Mouse (Mus musculus) megakaryocyte-erythroid progenitor cell, adult 5-6 weeks (primary cell): ENCODE results near the gene Vkorc1l1. TPM values are rescaled to one million over a fixed set of nuclear protein-coding genes. Genes with fewer than 3 reads are reported as not detected.

Source experiments
- ATAC-seq: replicated peaks from 2 replicates; pipeline ENCODE4 v1.8.0; 2016; ENCODE audit warnings: mild to moderate bottlenecking, inconsistent platforms; ENCODE audit not compliant: severe bottlenecking, poor library complexity, low FRiP score, low TSS enrichment
- total RNA-seq, 2 experiments: library from RNA; stranded (forward) in 1 of 2; stranded (reverse) in 1 of 2; fragments of 200-1000, 215-1000 nt in 1 of 2; fragments of >200 nt in 1 of 2; fragmentation: Nextera tagmentation in 1 of 2; gene quantifications; 2 replicates each; pipeline ENCODE4 v1.2.3; 2014 to 2017

The Vkorc1l1 gene
- total RNA-seq, 2 experiments from 2014 or later, result 60.1 to 81.5 TPM

- no peak for ATAC-seq
Observed at GRCm38 (mm10) chr5:129994989-129995388, 53.2 kb downstream of the Vkorc1l1 start.

- ATAC-seq, result no peak
Observed at GRCm38 (mm10) chr5:129997700-129998099, 55.9 kb downstream of the Vkorc1l1 start.

- ATAC-seq, result peak; percentile 45
Observed at GRCm38 (mm10) chr5:129999097-129999496, 57.3 kb downstream of the Vkorc1l1 start.

- ATAC-seq, result no peak
Observed at GRCm38 (mm10) chr5:130000735-130001134, 59.0 kb downstream of the Vkorc1l1 start.

- ATAC-seq, result no peak
Observed at GRCm38 (mm10) chr5:130001356-130001987, 59.7 kb downstream of the Vkorc1l1 start.

- peak; percentile 80 for ATAC-seq
Observed at GRCm38 (mm10) chr5:130002301-130003146, 60.8 kb downstream of the Vkorc1l1 start, which contains the start of gene Gusb. Gene Gusb, minus strand, starts transcription at chr5:130003049.

- no peak for ATAC-seq
Observed at GRCm38 (mm10) chr5:130003229-130003628, 61.5 kb downstream of the Vkorc1l1 start.

GRCm38 (mm10) chr5:130007344-130007743, 65.6 kb downstream of the Vkorc1l1 start:
- no peak for ATAC-seq

- no peak for ATAC-seq
Observed at GRCm38 (mm10) chr5:130008034-130008590, 66.3 kb downstream of the Vkorc1l1 start.

- no peak for ATAC-seq
Observed at GRCm38 (mm10) chr5:130009784-130010183, 68.0 kb downstream of the Vkorc1l1 start.

GRCm38 (mm10) chr5:130010961-130011360, 69.2 kb downstream of the Vkorc1l1 start:
- ATAC-seq, result no peak

GRCm38 (mm10) chr5:130015104-130015503, 73.3 kb downstream of the Vkorc1l1 start:
- no peak for ATAC-seq

- no peak for ATAC-seq
Observed at GRCm38 (mm10) chr5:130019461-130019860, 77.7 kb downstream of the Vkorc1l1 start.

- ATAC-seq, result no peak
Observed at GRCm38 (mm10) chr5:130021361-130021966, 79.7 kb downstream of the Vkorc1l1 start.

GRCm38 (mm10) chr5:130022366-130022765, 80.6 kb downstream of the Vkorc1l1 start:
- ATAC-seq, result no peak

GRCm38 (mm10) chr5:130023067-130023766, 81.4 kb downstream of the Vkorc1l1 start:
- no peak for ATAC-seq

GRCm38 (mm10) chr5:130023767-130024539, 82.2 kb downstream of the Vkorc1l1 start:
- ATAC-seq, result peak; percentile 92

GRCm38 (mm10) chr5:130027134-130027533, 85.4 kb downstream of the Vkorc1l1 start:
- ATAC-seq, result no peak

- ATAC-seq, result no peak
Observed at GRCm38 (mm10) chr5:130027696-130028095, 85.9 kb downstream of the Vkorc1l1 start.
